Mouse (Mus musculus) kidney, adult 2 months (tissue): ENCODE measurements around the gene Apol8.

Experiments used
- CTCF ChIP-seq: fragments of 200-500 bp; conservative IDR thresholded peaks from 2 replicates; pipeline ENCODE4 v1.5.1; 2011; ENCODE audit warnings: low read depth, mild to moderate bottlenecking, control low read depth, low read length, moderate library complexity, mixed read lengths; ENCODE audit not compliant: insufficient read depth, insufficient read length
- POLR2A ChIP-seq: fragments of 200-500 bp; IDR thresholded peaks from one replicate; pipeline ENCODE4 v1.6.1; 2011; ENCODE audit warnings: low read depth, low read length, control low read depth

- TF ChIP-seq CTCF (no peak), POLR2A (no peak)
Observed at GRCm38 (mm10) chr15:77763050-77763449, 6.2 kb upstream of the Apol8 start.
